Mouse (Mus musculus): ENCODE measurements around the gene Pdhb.

- TF ChIP-seq POLR2A (IDR thresholded peaks at IDR 0.05; ENCODE audit: insufficient read length, low read depth) = peak; percentile 40
- no peak for TF ChIP-seq POLR2AphosphoS2 (IDR thresholded peaks at IDR 0.05; ENCODE audit: insufficient read length, low read depth)
- no peak for TF ChIP-seq MAX (IDR thresholded peaks at IDR 0.05; ENCODE audit: low read depth)
Observed at GRCm38 (mm10) chr14:8213803-8214224, 41.0 kb upstream of the Pdhb start, which contains the start of gene Kctd6.

All from myocyte (in vitro differentiated cells).